Mouse (Mus musculus) embryonic facial prominence, embryonic 11.5 days (tissue): ENCODE measurements around the gene Tex14. TPM values are rescaled to one million over a fixed set of nuclear protein-coding genes. Genes with fewer than 3 reads are reported as not detected.
"Not testable (repeated sequence)": the region's sequence is repeated elsewhere in the genome, so short reads cannot be mapped to it uniquely, and the experiment has no call there.

Experiments used
- ATAC-seq: fragments of 200-750 bp; cut with Nextera tagmentation; replicated peaks from 2 replicates; pipeline ENCODE4 v1.8.0; 2017; ENCODE audit warnings: low read depth; ENCODE audit not compliant: insufficient number of reproducible peaks, low FRiP score, low TSS enrichment
- DNase-seq: peaks from one replicate; pipeline ENCODE4 v3.0.0-alpha.2; 2015; ENCODE audit warnings: low spot score
- H3K27ac ChIP-seq: fragments of 300-500 bp; sonication (generic); replicated peaks from 2 replicates; pipeline ENCODE4 v1.5.1; 2014; ENCODE audit warnings: mild to moderate bottlenecking, low read depth, low read length, control low read depth
- H3K27me3 ChIP-seq: fragments of 300-500 bp; sonication (generic); 2 replicates; pipeline ENCODE4 v1.6.1; 2014; ENCODE audit warnings: mild to moderate bottlenecking, low read length, moderate library complexity, mixed read lengths; ENCODE audit not compliant: control insufficient read depth, insufficient read depth
- H3K36me3 ChIP-seq: fragments of 300-500 bp; sonication (generic); replicated peaks from 2 replicates; pipeline ENCODE4 v1.6.1; 2014; ENCODE audit warnings: low read depth, mild to moderate bottlenecking, low read length, moderate library complexity, mixed read lengths; ENCODE audit not compliant: control insufficient read depth, insufficient read depth
- H3K4me1 ChIP-seq: fragments of 300-500 bp; sonication (generic); 2 replicates; pipeline ENCODE4 v1.6.1; 2014; ENCODE audit warnings: low read length, mixed read lengths; ENCODE audit not compliant: control insufficient read depth, insufficient read depth
- H3K4me2 ChIP-seq: fragments of 300-500 bp; sonication (generic); 2 replicates; pipeline ENCODE4 v1.6.1; 2014; ENCODE audit warnings: low read depth, mild to moderate bottlenecking, control low read depth, low read length, moderate library complexity
- H3K4me3 ChIP-seq: fragments of 300-500 bp; sonication (generic); 2 replicates; pipeline ENCODE4 v1.5.1; 2014; ENCODE audit warnings: low read depth, low read length, control low read depth
- H3K9ac ChIP-seq: fragments of 300-500 bp; sonication (generic); replicated peaks from 2 replicates; pipeline ENCODE4 v1.6.1; 2014; ENCODE audit warnings: mild to moderate bottlenecking, control low read depth, low read length
- H3K9me3 ChIP-seq: fragments of 300-500 bp; sonication (generic); replicated peaks from 2 replicates; pipeline ENCODE4 v1.6.1; 2016; ENCODE audit warnings: mild to moderate bottlenecking, low read length, inconsistent platforms, mixed read lengths; ENCODE audit not compliant: control insufficient read depth
- WGBS: fragments of 180-500 bp; shearing (Covaris S2); extraction: QIAGEN DNeasy Blood & Tissue Kit; methylation state at CpG from one replicate; pipeline ENCODE4 v1.1.7; 2014; 5-methylcytosine and 5-hydroxymethylcytosine counted together
- polyA plus RNA-seq: library from polyadenylated mRNA; unstranded; fragments of >200 nt; fragmentation: Nextera tagmentation; extraction: Ambion mirVana; gene quantifications from 2 replicates; pipeline ENCODE4 v1.2.1, GENCODE M21; 2014

The Tex14 gene
- polyA plus RNA-seq, 1 experiment from 2014 or later: 0.80 TPM

DNA sequence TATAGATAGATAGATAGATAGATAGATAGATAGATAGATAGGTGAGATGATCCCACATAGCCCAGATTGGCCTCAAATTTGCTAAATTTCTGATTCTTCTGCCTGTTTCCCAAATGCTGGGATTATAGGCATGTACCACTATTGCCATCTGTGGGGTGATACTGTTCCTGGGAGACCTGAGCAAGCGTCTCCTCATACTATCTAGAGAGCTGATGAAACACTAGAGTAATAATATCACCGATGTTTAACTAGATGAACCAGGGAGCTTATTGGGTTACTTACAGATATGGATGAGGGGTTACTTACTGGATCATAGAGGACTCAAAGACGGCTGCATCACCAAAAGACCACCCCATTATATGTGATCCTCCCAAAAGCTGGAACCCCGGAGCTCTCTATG is 24.5 kb downstream of the Tex14 start:
- Histone ChIP-seq H3K4me2 (no peak overlapping the region), H3K9me3 (no peaks in the 10 kb centered on the region), H3K4me3 (no peak overlapping the region), H3K4me1 (no peaks in the 10 kb centered on the region), H3K9ac (no peak overlapping the region), H3K27ac (no peak overlapping the region), H3K27me3 (no peaks in the 10 kb centered on the region), H3K36me3 (no peaks in the 10 kb centered on the region)
- ATAC-seq: no peak
- no peak for DNase-seq
- 84% methylated on average over 4 of the region's 4 CpGs for WGBS

DNA sequence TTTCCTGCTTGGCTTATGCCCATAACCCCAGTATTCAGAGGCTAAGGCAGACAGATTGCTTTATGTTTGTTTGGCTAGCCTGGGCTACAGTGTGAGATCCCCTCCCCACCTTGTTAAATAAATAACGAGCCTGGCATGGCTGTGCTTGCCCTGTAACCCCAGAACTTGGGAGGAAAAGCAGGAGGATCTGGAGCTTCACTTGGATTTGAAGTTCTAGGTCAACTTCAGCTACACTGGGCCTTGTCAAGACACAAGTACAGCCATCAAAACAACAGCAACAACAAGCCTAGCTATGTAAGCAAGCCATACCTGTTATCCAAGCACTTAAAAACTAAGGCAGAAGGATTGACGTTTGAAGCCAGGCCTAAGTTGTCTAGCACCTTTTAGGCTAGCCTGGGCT is 25.5 kb downstream of the Tex14 start:
- H3K4me3 ChIP-seq: no peak overlapping the region
- 73% methylated on average over 2 of the region's 2 CpGs for WGBS
- ATAC-seq (no peak), DNase-seq (no peak)
- no peaks in the 10 kb centered on the region for H3K27me3 ChIP-seq
- H3K36me3 ChIP-seq: no peaks in the 10 kb centered on the region
- H3K4me2 ChIP-seq: no peak overlapping the region
- H3K27ac ChIP-seq: no peak overlapping the region
- no peak overlapping the region for H3K9ac ChIP-seq
- H3K9me3 ChIP-seq: no peaks in the 10 kb centered on the region
- no peaks in the 10 kb centered on the region for H3K4me1 ChIP-seq

DNA sequence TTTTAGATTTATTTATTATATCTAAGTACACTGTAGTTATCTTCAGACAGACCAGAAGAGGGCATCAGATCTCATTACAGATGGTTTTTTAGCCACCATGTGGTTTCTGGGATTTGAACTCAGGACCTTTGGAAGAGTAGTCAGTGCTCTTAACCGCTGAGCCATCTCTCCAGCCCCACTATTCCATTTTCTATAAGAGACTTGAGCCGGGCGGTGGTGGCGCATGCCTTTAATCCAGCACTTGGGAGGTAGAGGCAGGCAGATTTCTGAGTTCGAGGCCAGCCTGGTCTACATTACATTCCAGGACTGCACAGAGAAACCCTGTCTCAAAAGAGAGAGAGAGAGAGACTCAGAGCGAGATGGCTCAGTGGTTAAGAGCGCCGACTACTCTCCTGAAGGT is 26.9 kb downstream of the Tex14 start:
- not testable (repeated sequence) for H3K27me3 ChIP-seq, H3K4me2 ChIP-seq, DNase-seq, H3K4me3 ChIP-seq, H3K27ac ChIP-seq, ATAC-seq, H3K36me3 ChIP-seq, H3K9me3 ChIP-seq, H3K9ac ChIP-seq, H3K4me1 ChIP-seq
- WGBS: 92% methylated on average over 8 of the region's 8 CpGs

DNA sequence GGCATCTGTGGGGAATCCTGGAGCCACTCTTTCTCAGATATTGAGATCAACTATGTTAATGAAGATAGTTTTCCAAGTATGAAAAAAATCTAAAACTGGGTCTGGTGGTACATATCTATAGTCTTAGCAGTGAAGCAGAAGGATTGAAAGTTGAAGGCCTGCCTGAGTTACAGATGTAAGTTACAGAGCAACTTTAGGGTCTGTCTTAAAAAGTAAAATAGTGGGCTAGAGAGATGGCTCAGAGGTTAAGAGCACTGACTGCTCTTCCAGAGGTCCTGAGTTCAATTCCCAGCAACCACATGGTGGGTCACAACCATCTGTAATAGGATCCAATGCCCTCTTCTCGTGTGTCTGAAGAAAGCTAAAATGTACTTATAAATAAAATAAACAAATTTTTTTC is 27.6 kb downstream of the Tex14 start:
- 72% methylated on average over 1 of the region's 1 CpGs for WGBS
- H3K4me3 ChIP-seq: no peak overlapping the region
- DNase-seq (no peak), ATAC-seq (no peak)
- no peaks in the 10 kb centered on the region for H3K9me3 ChIP-seq
- no peaks in the 10 kb centered on the region for H3K27me3 ChIP-seq
- H3K27ac ChIP-seq: no peak overlapping the region
- no peaks in the 10 kb centered on the region for H3K36me3 ChIP-seq
- H3K9ac ChIP-seq: no peak overlapping the region
- no peak overlapping the region for H3K4me2 ChIP-seq
- H3K4me1 ChIP-seq: no peaks in the 10 kb centered on the region

DNA sequence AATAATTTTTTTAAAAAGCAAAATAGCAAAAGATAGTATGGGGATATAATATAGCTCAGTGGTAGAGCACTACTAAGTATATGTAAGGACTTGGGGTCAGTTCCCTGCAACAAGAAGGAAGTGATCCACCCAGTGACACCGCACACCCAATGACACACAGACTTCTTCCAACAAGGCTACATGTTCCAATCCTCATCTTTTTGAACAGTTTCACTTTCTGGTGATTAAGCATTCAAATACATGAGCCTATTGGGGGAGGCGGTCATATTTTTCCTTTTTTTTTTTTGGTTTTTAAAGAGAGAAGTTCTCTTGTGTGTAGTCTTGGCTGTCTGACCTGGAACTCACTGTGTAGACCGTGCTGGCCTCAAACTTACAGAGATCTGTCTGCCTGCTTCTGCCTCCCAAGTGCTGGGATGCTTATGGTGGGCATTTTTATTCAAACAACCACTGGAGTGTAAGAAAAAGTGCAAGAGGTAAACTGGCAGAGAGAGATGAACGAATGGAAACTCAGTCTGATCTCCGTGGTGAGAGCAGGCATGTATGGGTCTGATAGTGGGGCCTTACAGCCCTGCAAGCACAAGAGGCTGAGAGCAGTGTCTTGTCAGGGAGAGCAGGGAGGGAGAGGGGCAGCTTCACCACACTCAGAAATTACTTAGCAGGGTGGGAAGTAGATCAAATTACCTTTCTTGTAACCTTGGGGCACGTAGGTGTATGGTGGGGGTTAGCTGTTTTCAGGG is 28.2 kb downstream of the Tex14 start:
- no peak for DNase-seq
- no peak overlapping the region for H3K4me3 ChIP-seq
- H3K9ac ChIP-seq: no peak overlapping the region
- no peaks in the 10 kb centered on the region for H3K4me1 ChIP-seq
- no peak for ATAC-seq
- no peaks in the 10 kb centered on the region for H3K27me3 ChIP-seq
- no peaks in the 10 kb centered on the region for H3K36me3 ChIP-seq
- no peaks in the 10 kb centered on the region for H3K9me3 ChIP-seq
- no peak overlapping the region for H3K27ac ChIP-seq
- no peak overlapping the region for H3K4me2 ChIP-seq
- 46% methylated on average over 6 of the region's 6 CpGs for WGBS

DNA sequence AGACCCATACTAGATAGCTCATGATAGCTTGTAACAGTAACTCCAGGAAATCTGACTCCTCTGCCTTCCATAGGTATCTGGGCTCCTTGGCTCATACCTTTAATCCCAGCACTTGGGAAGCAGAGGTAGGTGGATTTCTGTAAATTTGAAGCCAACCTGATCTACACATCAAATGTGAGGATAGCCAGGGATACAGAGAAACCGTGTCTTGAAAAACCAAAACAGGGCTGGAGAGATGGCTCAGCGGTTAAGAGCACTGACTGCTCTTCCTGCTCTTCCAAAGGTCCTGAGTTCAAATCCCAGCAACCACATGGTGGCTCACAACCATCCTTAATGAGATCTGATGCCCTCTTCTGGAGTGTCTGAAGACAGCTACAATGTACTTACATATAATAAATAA is 30.2 kb downstream of the Tex14 start:
- not testable (repeated sequence) for H3K9me3 ChIP-seq, H3K9ac ChIP-seq, ATAC-seq, H3K36me3 ChIP-seq, H3K27ac ChIP-seq, H3K4me2 ChIP-seq, H3K27me3 ChIP-seq, H3K4me3 ChIP-seq, H3K4me1 ChIP-seq, DNase-seq
- WGBS: 89% methylated on average over 2 of the region's 2 CpGs

DNA sequence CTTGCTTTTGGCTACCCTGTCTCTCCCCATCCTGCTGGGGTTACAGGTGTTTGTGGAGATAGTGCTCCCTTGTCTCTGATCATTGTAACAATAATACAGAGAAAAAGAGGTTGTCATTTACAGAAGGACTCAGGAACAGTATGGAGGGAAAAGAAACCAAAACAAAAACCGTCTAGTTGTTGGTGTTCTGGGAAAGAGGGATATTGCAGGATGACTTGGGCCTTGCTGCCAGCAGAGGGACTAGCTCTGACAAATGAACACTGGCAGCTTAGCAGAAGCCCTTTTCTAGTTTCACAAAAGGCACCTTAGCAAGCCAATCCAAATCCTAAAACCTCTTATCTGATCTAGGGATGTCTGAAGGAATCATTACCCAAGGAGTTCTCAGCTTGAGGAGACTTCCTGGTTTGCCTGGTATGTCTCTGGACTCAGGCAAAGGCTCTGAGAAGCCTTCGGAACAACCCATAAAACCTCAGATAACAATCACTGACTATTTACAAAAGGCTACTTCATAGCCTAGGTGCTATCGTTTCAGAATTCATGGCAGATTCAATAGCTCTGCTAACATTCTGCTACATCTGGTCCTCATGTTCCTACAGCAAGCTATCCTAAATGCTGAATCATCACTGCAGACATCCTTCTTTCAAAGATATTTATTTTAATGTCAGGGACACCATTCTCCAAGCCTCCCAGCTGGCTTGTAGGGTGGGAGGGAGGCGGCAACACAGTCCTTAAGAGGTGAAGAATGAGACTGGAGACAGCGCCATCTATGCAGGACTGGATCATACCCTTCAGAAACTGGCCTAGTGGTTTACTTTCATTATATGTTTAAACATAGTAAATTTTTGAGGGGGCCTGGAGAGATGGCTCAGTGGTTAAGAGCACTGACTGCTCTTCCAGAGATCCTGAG is 31.7 kb downstream of the Tex14 start:
- no peaks in the 10 kb centered on the region for H3K9me3 ChIP-seq
- no peak for DNase-seq

DNA sequence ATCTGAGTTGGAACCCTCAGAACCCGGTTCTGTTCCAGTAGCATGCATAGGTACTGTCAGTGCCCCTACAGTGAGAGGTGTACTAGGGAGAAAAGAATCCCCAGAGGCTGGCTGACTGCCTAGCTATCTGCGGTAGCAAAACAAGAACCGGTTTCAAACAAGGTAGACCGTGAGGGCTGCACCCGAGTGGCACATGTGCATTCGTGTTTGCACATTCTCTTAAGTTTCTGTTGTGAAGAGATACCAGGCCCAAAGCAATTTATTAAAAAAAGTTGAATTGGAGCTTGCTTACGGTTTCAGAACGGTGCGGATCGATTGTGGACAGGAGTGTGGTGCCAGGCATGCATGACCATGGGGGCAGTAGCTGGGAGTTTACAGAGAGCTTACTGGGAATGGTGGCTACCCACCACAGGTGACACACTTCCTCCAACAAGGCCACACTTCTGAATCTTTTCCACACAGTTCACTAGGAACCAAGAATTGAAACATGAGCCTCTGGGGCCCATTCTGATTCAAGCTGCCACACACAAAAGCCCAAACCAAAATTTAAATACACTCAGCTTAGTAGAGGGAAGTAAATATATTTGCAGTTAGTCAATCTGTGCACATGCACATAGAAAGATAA is 35.0 kb downstream of the Tex14 start:
- no peaks in the 10 kb centered on the region for H3K4me1 ChIP-seq
- ATAC-seq: no peak
- WGBS: 89% methylated on average over 10 of the region's 10 CpGs
- no peaks in the 10 kb centered on the region for H3K27me3 ChIP-seq
- no peak overlapping the region for H3K27ac ChIP-seq
- H3K36me3 ChIP-seq: no peaks in the 10 kb centered on the region
- H3K4me3 ChIP-seq: no peak overlapping the region
- no peaks in the 10 kb centered on the region for H3K9me3 ChIP-seq
- H3K9ac ChIP-seq: no peak overlapping the region
- DNase-seq: no peak
- H3K4me2 ChIP-seq: no peak overlapping the region

More for the DNA sequence above, 31.7 kb downstream of the Tex14 start:
- Histone ChIP-seq H3K36me3 (no peaks in the 10 kb centered on the region), H3K27ac (no peak overlapping the region), H3K27me3 (no peaks in the 10 kb centered on the region), H3K9ac (no peak overlapping the region), H3K4me2 (no peak overlapping the region), H3K4me1 (no peaks in the 10 kb centered on the region), H3K4me3 (no peak overlapping the region)
- WGBS: 57% methylated on average over 5 of the region's 5 CpGs
- ATAC-seq: no peak
